Mouse (Mus musculus): ENCODE measurements at regions not wholly inside any gene's neighbourhood (a gene's known extent, or its start where the extent isn't known, plus 50 kb on each side); places are given as distances from the start of the nearest gene placed in this dataset.
"Not testable (repeated sequence)": the region's sequence is repeated elsewhere in the genome, so short reads cannot be mapped to it uniquely, and the experiment has no call there.

DNA sequence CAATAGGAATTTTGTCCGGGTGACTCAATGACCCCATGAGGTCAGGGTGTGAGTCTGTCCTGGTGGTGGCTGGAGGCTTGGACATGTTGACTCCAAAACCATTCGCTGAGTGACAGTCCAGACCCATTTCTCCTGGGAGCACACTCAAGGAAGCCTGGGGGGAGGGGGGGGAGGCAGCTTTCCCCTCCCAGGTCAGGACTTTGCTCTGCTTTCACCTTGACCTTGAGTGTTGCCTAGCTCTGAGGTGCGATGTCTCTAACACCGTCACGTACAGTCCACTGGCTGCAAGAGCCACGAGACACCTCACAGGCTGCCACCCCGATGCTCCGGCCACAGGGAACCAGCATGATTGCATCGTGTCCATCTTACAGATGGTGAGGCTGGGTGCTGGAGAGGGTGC, 127.3 kb upstream of the A430005L14Rik start:
- no peak for DNase-seq (ENCODE audit: low read depth)

DNA sequence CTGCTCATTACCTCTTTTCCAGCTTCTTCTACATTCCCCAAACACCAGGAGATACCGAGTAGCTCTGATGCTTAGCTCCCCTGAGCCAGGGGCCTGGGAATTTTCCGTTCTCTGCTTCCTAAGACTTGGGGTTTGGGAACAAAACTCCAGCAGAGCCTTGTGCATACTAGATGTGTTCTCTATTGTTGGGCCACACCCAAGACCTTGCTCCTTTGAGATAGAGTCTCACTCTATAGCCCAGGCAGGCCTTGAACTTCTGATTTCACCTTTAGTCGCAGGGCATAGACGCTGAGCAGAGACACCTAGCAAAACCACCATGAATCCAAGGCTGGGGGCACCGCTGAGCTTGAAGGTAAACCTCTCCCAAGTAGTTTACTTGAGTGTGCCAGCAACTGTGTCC, 126.5 kb upstream of the A430005L14Rik start:
- no peak for DNase-seq (ENCODE audit: low read depth)

DNA sequence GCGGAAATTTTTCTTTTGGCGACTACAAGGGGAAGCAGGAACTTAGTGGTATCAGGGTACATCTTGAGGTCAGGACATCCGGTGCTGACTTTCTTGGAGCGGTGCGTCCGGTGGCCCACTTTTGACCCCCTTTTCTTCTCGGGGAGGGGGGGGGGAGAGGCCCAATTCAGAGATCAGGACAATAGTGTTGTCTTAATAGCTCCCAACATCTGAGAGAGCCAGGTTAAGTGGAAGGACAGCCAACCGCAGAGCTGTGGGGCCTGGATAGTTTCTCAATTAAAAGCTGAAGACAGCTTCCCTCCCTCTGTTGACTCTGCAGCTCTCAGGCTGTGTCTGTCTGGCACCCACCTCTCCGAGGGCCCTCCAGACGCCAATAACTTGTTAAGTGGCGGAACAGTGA, 125.8 kb upstream of the A430005L14Rik start:
- DNase-seq (ENCODE audit: low read depth), result not testable (repeated sequence)

DNA sequence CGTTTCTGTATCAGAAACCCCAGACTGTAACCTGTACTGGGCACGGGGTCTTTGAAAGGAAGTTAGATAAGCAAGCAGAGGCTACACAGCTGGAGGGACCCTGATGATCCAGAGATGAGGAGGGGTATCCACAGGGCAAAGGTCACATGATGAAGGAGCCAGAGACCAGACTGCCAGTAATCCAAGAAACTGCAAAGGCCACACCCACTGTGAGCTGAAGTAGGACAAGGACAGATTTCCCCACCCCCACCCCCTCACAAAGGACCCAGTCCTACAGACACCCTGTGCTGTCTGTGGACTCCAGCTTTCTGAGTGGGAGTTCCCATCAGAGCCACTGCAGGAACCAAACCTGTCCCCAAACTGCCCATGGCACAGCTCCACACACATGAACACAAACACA, 124.9 kb upstream of the A430005L14Rik start:
- DNase-seq (ENCODE audit: low read depth), result no peak

DNA sequence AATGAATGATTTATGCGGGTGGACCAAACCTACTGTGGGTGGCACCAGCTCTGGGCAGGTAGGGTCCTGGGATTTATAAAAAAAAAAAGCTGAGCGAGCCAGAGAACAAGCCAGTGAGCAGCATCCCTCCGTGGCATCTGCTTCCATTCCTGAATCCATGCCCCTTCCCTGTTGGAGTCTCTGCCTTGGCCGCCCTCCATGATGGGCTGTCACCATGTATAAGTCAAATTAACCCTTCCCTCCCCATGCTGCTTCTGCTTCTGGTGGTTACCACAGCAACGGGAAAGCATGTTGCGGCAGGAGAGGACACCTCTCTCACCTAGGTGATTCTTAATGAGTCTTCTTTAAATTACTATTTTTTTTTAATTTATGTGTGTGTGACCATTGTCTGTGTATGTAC, 112.3 kb upstream of the A430005L14Rik start:
- no peak for DNase-seq (ENCODE audit: low read depth)

DNA sequence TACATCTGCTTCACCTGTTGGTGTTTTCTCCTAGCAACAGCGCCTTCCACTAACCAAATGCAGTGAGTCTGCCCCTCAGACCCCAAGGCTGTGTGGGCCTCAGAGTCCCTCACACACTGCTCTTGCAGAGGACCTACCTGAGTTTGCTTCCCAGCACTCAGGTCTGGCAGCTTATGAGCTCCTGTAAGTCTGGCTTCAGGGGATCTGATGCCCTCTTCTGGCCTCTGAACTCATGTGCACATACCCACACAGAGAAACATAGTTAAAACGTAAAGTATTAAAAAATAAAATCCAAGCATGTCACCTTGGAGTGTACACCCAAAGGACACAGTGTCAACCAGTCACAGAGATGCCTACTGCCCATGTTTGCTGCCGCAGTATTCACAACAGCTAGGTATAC, 108.8 kb upstream of the A430005L14Rik start:
- no peak for DNase-seq (ENCODE audit: low read depth)

DNA sequence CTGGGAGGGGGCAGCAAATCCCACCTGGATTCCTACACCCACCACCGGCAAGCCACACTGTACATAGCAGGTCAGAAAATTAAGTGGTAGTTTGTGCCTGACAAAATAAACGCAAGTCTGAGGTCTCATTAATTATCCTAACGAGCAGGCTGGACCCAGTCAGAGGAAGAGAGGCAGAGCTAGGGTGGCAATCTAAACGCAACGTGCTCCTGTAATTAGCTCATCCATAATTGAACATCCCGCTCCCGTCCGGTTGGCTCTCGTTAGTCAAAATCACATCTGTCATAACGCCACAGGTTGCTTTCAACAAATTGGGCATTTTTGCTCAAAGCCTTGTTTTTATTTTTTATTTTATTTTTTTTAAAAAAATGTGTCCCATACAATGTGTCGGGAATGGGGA, 106.9 kb upstream of the A430005L14Rik start:
- DNase-seq (ENCODE audit: low read depth), result no peak

DNA sequence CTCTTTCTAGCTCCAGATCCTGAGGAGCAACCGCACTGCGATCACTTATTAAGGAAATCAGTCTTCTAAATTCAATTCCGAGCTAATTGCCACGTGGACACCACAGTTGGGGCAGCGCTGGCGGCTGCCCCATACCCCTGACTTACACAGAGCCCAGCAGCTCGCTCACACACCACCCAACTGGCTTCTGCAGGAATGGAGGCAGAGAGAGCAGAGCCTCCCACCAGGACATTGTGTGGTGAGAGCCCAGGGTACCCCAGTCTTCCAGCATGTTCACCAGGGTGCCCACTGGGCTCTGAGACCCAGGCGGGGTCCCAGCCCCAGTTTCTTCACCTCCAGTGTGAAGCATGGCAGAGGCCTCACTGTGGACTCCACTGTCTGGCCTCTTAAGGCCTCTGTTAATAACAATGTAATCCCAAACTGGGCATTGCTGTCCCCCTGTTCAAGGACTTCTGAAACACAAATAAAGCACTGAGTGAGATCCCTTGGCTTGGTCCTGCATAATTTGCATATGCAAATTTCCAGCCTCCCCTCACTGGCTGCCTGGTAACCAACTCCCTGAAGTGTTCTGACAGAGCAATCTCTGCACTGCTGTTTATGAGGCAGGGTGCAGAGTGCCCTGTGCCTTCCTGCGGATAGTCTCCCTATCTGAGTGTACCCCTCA, 102.8 kb upstream of the A430005L14Rik start:
- no peak for DNase-seq (ENCODE audit: low read depth)

DNA sequence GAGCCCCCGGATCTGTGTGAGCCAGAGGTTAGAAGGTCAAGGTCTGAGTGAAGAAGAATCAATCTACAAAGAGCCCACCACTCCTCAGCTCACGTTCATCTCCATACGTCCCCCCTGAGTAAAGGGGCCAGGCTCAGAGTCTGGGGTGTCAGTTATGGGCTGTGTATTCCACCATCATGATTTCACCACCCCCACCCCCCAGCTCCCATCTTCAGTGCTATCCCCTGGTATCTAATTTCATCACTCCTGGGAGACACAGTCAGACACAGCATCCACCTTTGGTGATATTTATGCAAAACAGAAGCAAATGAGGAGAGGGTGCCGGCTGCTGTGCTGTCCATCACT, 102.3 kb upstream of the A430005L14Rik start:
- DNase-seq (ENCODE audit: low read depth), result no peak

DNA sequence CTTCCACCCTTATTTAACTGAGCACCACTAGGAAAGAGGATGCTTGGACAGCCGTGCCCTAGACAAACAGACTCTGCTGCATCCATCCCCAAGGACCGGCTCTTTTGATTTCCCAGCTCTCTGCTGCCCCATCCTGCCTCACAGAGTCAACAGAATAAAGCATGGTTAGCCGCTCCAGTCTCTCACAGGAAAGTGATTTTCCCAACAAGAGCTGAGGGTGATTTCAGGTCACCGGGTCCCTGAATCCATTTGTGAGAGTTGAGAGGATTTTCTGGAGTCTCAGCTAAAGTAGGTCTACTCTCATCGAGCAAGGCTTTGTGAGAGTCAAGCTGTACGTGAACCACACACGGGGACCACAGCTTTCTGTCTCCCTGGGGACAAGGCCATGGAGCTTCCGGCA, 95.6 kb upstream of the A430005L14Rik start:
- no peak for DNase-seq (ENCODE audit: low read depth)

DNA sequence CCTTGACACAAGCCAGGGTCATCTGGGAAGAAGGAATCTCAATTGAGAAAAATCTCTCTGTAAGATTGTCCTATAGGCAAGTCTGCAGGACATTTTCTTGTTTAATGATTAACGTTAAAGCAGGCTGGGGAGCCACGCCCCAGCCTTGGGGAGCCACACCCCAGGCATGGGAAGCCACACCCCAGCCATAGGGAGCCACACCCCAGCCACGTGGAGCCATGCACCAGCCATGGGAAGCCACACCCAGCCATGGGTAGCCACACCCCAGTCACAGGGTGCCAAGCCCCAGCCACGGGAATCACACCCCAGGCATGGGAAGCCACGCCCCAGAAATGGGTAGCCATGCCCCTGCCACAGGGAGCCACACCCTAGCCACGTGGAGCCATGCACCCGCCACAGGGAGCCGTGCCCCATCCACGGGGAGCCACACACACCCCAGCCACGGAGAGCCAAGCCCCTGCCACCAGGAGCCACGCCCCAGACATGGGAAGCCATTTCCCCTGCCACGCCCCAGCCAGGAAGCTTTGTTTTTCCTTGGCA, 94.8 kb upstream of the A430005L14Rik start:
- no peak for DNase-seq (ENCODE audit: low read depth)

DNA sequence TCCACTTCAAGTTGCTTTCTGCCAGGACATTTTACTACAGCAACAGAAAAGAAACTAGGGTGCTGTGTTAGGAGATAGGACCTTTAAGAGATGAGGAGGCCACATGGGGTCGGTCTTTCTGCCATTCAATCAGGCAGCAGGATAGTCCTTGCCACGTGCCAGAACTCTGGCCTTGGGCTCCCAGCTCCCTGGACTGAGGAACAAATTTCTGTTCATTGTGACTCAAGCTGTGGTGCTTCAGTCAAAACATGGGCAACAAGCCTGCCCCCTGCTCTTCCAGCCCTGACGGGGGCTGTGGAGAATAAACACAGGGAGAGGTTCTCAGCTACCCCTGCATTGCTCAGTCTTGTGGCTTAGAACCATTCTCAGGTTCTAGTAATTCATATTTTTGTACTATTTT, 84.7 kb upstream of the A430005L14Rik start:
- DNase-seq (ENCODE audit: low read depth), result no peak

DNA sequence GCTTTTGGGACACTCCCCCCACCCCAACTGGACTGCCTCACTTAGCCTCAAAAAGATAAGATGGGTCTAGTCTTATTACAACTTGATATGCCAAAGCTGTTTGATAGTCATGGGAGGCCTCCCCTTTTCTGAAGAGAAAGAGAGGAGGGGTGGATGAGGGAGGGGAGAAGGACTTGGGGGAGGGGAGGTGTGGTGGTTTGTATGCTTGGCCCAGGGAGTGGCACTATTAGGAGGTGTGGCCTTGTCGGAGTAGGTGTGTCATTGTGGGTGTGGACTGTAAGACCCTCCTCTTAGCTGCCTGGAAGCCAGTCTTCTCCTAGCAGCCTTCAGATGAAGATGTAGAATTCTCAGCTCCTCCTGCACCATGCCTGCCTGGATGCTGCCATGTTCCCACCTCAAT, 82.0 kb upstream of the A430005L14Rik start:
- not testable (repeated sequence) for DNase-seq (ENCODE audit: low read depth)

DNA sequence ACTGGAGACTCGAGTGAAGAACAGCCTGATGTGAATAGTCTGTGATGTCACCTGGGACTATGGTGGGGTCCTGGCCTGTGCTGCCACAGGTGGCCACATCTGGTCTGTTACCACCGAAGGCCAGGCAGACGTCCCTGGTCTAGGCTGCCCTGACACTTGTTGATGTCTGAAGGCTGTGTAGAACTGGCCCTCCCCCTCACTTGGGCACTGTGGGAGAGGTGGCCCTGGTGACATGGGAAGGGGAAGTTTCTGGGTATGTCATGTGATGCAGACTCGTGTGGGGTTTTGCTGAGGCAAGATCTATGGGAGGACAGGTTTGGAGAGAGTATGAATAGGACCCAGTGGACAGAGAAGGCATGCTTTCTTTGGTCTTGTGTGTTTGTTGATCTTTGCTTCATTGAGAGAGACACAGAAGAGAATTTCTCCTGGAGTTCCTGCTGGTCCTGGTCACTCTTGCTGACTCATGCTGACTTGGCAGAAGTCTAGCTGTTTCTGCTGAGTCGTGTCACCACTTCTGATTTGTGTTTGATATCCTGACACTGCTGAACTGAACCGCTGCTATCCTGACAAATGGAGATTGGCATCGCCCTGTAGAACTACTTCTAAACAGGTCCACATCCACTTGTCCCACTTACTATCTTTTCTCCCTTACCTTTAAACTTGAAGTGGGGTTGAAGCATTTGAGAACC, 79.9 kb upstream of the A430005L14Rik start:
- DNase-seq (ENCODE audit: low read depth), result no peak

DNA sequence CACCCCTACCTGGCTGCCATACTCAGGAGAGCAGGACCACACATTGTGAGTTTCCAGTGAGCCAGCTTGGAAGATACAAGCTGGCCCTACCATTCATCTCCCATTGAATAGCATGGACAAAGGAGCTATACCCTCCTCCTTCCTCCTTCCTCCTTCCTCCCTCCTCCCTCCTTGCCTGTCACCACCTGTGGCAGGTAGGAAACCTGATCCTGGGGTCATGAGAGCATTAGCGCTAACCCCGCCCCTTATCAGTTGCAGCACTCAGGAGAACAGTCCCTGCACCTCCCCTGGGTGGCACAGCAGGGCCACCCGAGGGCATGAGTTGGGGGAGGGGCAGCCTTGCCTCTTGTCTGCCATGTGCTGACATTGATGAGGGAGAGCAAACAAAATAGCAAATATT, 74.0 kb upstream of the A430005L14Rik start:
- DNase-seq (ENCODE audit: low read depth), result no peak

DNA sequence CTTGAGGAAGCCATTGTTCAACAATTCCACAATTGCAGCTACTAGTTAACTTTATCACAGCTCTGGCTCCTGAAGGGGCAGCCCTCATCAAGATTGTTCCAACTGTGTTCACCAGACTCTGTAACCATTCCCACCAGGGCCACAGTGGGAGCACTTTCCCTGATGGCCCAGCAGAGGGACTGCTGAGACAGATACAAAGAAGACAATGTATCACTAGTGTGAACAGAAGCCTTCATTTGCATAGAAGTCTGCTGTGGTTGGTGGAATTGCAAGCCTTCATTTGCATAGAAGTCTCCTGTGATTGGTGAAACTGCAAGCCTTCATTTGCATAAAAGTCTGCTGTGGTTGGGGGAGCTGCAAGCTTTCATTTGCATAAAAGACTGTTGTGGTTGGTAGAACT, 73.0 kb upstream of the A430005L14Rik start:
- no peak for DNase-seq (ENCODE audit: low read depth)

DNA sequence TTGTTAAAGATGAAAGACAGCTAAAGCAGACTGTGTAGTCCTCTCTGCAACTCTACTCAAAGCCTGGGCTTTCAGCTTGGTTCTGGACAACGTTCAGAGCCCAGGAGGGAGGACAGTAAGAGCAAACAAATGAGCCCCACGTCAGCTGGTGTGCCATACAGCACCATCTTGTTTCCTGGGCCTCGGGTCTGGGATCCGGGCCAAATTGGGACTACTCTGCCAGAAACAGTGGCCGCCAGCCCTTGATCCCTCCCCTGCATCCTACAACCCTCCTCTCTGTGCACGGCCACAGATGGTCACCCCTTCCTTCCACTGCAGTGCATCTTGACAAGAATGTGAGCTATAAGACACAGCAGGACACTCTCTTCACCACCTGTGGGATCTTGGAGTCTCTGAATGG, 71.2 kb upstream of the A430005L14Rik start:
- no peak for DNase-seq (ENCODE audit: low read depth)

DNA sequence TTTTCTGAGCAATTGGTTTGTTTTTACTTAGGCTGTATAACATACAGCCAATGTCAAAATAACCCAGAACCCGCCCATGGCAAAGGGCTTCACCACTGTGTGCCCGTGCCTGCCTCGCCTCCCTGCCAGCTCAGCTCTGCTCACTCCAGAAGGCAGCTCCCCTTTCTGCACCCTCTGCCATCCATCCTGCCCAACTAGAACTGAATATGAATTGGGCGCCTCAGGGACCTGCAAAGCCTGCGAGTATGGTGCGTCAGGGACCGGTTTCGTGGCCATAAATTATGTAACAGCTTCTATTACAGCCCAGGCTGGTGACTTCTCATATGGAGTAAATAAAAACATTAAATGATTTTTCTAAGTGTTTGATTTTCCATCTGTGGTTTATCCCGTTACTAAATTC, 66.9 kb upstream of the A430005L14Rik start:
- DNase-seq (ENCODE audit: low read depth), result no peak

DNA sequence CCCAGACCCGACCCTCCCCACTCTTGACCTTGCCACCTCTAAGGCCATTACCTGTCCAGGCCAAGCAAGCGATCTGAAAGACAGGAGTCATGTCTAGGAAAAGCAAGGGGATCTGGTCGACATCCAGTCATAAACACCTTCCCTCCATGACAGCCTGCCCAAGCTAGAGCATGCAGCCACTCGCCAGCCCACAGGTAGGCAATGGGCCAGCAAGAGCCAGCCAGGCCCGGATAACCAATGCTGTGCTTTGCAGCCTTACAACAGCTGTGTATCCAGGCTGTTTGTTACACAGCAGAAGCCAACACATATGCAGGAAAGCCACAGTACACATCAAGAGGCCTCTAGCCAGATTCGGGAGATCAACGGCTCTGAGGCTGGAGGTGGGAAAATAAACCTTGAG, 57.3 kb upstream of the A430005L14Rik start:
- no peak for DNase-seq (ENCODE audit: low read depth)

DNA sequence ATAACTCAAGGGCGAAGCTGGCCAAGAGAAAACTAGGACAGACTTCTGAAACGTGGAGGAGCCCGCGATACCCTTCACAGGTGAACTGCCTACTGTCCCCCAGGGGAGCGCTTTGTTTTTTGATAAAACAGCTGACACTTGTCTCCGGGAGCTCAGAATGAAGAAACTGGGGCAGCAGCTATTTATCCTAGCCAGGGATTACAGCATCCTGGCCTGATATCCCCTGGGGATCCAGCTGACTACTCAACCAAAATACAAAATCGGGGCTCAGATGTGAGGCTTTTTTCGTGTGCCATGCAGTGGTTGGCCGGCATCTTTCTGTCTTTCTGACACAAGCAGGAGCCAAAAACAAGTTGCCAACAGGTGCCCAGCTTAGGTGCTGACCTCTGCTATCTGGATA, 52.0 kb upstream of the A430005L14Rik start:
- DNase-seq (ENCODE audit: low read depth), result no peak

DNA sequence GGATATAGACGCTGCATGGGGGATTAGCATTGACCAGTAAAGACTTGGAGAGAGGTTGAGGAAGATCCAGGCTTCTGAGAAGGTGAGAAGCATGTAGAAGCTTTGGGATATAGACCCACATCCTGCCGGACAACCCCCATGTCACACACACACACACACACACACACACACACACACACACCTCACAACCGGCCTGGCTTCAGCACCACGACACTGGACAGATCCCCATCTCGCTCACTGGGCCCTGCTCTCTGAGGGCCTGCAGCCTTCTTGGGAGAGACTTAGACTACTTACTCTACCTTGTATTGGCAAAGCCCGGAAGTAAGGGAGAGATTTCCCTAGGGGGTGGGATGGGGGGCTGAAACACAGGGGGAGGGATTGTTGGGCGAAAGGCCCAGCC, 51.5 kb upstream of the A430005L14Rik start:
- DNase-seq (ENCODE audit: low read depth), result no peak

All from c-Kit-positive CD71-positive TER-119-negative erythroid progenitor cells, embryonic 14.5 days (primary cell).